Mouse (Mus musculus): ENCODE results near the gene Cxcl16.
"Not testable (repeated sequence)": the region's sequence is repeated elsewhere in the genome, so short reads cannot be mapped to it uniquely, and the experiment has no call there.

The Cxcl16 gene

DNA sequence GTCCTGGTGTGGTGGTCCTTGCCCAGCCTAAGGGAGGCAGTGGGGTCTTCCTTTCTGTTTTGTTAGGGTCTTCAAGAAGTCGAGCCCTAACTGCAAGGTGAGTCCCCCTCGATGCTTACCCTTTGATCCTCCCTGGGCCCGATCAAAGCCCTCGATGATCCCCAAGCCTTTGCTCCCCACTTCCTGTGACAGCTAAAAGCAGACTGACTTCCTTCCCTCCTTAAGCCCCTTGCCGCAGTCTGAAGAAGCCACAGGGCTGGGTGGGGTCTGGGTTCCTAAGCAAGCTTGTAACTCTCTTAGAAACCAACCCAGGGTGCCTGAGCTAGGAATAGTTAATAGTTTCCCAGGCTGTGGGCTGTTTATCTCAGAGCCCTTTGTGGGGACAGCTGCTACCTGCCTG lies 24.3 kb downstream of the Cxcl16 start:
- POLR2A ChIA-PET: interaction anchor here in 1 of 4 experiments (0.8 to 1.1 kb wide), 2 partner anchors 24 to 163 kb away, joined by 3 read pairs; partner anchors contain the start of genes Cxcl16 and Zmynd15
- CTCF ChIA-PET: interaction anchor here in 1 of 4 experiments (0.7 to 1.5 kb wide), 2 partner anchors 17 to 1783 kb away, joined by 3 to 4 read pairs; no protein-coding TSS in a partner anchor

DNA sequence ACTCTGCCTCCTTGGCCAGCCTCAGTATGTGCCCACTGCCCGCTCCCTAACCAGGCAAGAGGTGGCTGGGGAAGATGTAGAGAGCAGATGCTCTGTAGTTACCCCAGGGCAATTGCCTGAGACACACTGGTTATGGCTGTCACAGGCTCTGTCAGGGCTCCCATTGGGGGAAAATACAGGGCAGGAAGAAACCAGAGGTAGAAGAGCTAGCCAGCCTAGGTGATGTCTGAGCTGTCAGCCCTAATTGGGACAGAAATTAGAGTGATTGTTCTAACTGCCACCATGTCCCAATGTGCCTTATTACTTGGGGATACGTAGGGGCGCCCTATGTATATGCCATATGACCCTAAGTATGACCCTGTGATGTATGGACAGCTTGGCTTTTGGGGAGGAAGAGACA lies 25.8 kb downstream of the Cxcl16 start:
- CTCF ChIA-PET: interaction anchor here in 1 of 4 experiments (1.5 to 3.4 kb wide), 2 partner anchors 18 to 181 kb away, joined by 4 to 31 read pairs; partner anchors contain the start of genes 4930544D05Rik and Med11

DNA sequence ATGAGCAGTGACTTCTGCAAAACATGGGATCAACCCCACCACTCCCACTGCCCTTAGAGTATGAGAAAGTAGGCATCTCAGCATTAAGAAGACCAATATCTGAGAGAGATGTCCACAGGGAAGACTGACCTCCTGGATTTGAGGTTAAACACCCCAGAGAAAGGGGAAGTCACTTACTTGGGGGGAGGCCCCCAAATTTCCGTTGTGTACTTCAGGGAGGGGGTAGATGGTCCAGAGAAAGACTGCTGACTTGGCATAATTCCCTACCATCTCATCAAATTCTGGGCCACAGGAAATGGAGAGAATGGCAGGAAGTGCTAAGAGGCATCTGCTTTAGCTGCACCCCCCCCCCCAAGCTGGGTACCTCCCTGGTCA lies 26.2 kb downstream of the Cxcl16 start:
- POLR2A ChIA-PET: interaction anchor here in 3 of 4 experiments (0.6 to 4.0 kb wide), 13 partner anchors 8 to 254 kb away, joined by 4 to 47 read pairs (median 8); partner anchors contain the start of genes Med11 (in 2 of the 3), Pelp1 (in 2 of the 3), Camta2 (in 1 of the 3) and Psmb6 (in 1 of the 3)
- CTCF ChIA-PET: interaction anchor here in 1 of 4 experiments (1.5 to 3.4 kb wide), 2 partner anchors 19 to 182 kb away, joined by 4 to 31 read pairs; partner anchors contain the start of genes 4930544D05Rik and Med11

More for the DNA sequence above, 25.8 kb downstream of the Cxcl16 start:
- POLR2A ChIA-PET: interaction anchor here in 2 of 4 experiments (1.4 to 4.0 kb wide), 8 partner anchors 8 to 254 kb away, joined by 4 to 47 read pairs (median 6); partner anchors contain the start of genes Med11 (in 2 of the 2), Pelp1 (in 2 of the 2) and Camta2 (in 1 of the 2)

DNA sequence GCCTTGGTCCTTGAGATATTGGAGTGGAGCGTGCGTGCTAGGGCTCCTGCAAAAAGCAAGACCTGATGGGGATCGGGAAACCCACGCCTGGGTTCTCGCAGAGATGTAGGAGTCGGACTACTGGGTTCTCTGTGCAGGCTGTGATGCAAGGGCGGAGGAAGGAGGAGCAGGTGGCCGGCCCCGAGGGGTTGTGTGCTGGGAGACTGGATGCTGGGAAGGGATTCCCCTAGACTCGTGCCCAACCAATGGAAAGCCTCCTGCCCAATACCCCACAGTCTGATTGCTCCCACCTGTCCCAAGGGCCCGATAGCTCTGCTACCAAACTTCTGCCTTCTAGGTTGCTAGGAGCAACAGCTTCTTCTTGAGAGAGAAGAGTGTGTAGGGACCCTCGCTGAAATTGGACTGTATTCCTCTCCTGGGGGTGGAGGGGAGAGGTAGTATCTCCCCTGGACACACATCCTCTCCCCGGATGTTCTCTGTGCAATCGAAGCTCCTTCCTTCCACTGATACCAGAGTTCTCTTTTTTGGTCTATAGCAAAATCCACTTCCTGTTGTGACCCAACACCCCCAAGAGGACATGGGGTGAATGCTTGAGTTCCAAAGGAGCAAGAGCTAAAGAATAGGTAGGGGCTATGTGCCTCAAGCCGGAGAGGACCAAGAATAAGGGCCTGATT lies 26.8 kb downstream of the Cxcl16 start:
- ChIA-PET CTCF (interaction anchor here in 3 of 4 experiments (0.6 to 3.4 kb wide), 26 partner anchors 19 to 586 kb away, joined by 3 to 31 read pairs (median 4); partner anchors contain the start of genes Med11 (in 2 of the 3), Zmynd15 (in 2 of the 3), 4930544D05Rik (in 1 of the 3) and Bcl6b (in 1 of the 3)), POLR2A (interaction anchor here in 3 of 4 experiments (0.5 to 4.0 kb wide), 55 partner anchors 9 to 745 kb away, joined by 3 to 47 read pairs (median 6); partner anchors contain the start of genes Pelp1 (in 3 of the 3), Psmb6 (in 3 of the 3), Cxcl16 (in 2 of the 3) and Med11 (in 2 of the 3))

DNA sequence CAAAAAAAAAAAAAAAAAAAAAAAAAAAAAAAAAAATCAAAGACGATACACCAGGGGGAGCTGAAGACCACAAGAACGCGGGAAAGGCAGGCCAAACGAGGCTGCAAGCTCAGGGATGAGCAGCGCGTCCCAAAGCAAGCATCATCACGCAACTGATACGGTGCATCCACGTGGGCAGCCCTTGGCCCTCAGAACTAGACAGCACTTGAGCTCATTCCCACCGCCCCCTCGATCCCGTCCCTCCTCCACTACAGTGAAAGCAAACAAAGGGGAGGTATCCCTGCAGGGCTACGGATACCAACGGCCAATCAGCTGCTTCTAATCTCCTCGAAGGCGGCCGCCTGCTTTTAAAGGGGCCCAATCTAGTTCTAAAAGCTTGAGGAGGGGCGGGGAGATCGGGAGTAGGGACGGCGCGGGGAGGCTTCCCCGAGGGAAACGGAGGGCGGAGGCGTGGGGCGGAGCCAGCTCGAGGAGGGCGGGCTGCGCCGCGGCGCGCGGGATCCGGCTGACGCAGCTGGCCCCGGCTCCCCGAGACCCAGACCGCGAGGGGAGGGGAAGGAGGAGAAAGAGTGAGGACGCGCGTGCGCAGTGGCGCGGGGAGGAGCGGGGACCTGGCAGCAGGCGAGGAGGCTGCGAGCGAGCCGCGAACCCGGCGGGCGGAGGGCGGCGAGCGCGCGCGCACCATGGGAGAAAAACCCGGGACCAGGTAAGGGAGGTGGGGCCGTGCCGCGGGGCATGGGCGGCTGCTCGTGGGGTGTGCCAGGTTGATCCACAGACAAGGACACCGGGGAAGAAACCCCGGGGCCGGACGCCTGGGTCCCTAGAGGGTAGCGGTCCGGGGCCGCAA lies 27.5 kb downstream of the Cxcl16 start, which contains the start of gene Arrb2:
Gene Arrb2, plus strand, starts transcription at position 588 of the 847 bp plus-strand sequence.
- POLR2A ChIA-PET: interaction anchor here (0.5 to 4.0 kb wide), 114 partner anchors 8 to 1347 kb away, joined by 3 to 47 read pairs (median 4); partner anchors contain the start of genes 0610010K14Rik (in 3 of the 4), Med11 (in 3 of the 4), Pelp1 (in 3 of the 4) and Cxcl16 (in 2 of the 4)
- CTCF ChIA-PET: interaction anchor here (0.5 to 3.4 kb wide), 80 partner anchors 9 to 630 kb away, joined by 3 to 31 read pairs (median 4); partner anchors contain the start of genes Med11 (in 3 of the 4), Zmynd15 (in 2 of the 4), 4930544D05Rik (in 1 of the 4) and Bcl6b (in 1 of the 4)

DNA sequence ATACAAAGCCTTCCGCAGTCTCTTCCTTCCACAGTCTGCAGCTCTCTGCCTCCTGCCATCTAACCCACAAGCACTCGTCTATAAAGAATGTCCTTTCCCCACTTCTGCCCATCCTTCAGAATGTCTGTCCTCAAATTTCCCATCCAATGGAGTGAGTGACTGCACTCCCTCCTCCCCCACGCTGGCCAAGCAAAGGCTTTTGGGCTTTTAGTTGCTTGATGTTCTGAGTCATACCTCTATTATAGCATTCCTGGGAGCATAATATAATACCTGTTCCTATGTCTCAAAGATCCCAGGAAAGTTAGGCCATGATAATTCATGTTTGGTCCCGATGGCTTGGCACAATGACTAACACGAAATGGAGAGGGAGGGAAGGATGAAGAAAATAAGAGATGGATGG lies 28.2 kb downstream of the Cxcl16 start:
- POLR2A ChIA-PET: interaction anchor here (0.5 to 4.0 kb wide), 91 partner anchors 8 to 1347 kb away, joined by 3 to 47 read pairs (median 4); partner anchors contain the start of genes 0610010K14Rik (in 3 of the 4), Pelp1 (in 3 of the 4), Cxcl16 (in 2 of the 4) and Gm21988 (in 2 of the 4)
- CTCF ChIA-PET: interaction anchor here (0.6 to 3.4 kb wide), 48 partner anchors 17 to 626 kb away, joined by 3 to 31 read pairs (median 4); partner anchors contain the start of genes Med11 (in 2 of the 4), 4930544D05Rik (in 1 of the 4), Bcl6b (in 1 of the 4) and Camta2 (in 1 of the 4)

DNA sequence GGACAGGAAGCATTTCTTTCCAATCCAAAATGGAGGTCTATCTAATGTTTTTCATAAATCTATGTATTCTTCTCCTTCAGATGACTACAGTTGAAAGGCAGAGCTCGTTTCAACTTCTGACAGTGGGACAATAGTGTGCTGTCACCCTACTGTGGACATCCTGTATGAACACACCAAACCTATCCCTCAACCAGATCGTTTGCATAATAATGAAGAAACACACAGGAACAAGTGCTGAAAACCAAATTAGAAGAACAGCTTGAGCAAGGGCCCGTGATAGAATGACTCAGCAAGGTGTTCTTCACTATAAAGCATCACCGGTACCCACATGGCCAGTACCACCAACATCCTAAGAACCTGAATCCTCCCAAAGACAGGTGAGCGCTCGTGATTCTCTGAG lies 33.2 kb downstream of the Cxcl16 start:
- CTCF ChIA-PET: not testable (repeated sequence)

DNA sequence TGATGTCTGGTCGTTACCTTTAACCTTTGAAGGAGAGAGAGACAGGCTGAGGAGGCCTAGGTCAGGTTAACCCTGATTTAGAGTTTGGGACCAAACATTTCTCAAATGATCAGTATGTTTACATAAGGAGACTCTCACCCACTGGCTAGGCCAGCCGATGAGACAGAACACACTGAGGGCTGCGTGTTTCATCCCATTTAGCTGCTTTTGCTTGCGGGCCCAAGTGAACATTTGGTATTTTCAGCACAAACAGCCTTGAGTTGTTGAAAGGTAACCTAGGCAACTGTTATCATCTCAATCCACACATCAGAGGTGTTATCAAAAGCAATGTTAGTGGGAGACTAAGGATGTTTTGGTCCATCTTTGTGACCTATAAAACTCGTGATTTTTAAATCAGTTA lies 40.3 kb downstream of the Cxcl16 start:
- POLR2A ChIA-PET: interaction anchor here in 2 of 4 experiments (0.5 to 1.8 kb wide), 4 partner anchors 10 to 487 kb away, joined by 3 to 7 read pairs (median 5); partner anchors contain the start of genes Arrb2 (in 1 of the 2) and Pelp1 (in 1 of the 2)
- CTCF ChIA-PET: no interaction called here

More for the DNA sequence above, 33.2 kb downstream of the Cxcl16 start:
- POLR2A ChIA-PET: interaction anchor here in 1 of 4 experiments (0.8 kb wide), 1 partner anchor 213 kb away, joined by 3 read pairs; no protein-coding TSS in a partner anchor

DNA sequence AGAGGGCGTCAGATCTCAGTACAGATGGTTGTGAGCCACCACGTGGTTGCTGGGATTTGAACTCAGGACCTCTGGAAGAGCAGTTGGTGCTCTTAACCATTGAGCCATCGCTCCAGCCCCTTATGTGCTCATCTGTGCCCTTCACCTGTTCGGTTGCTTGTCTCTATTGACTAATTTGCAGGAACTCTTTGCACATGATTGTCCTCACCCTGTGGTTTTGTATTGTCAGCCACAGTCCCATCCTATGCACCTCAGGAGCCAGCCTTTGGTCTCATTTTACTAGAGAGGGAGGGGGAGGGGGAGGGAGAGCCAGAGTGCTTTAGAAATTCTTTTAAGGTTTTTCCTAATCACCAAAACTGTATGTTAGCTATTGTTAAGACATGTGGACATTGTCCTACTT lies 41.6 kb downstream of the Cxcl16 start:
- POLR2A ChIA-PET: interaction anchor here in 2 of 4 experiments (1.0 to 2.0 kb wide), 3 partner anchors 8 to 14 kb away, joined by 4 to 7 read pairs (median 6); partner anchors contain the start of genes Arrb2 (in 2 of the 2) and Pelp1 (in 1 of the 2)

DNA sequence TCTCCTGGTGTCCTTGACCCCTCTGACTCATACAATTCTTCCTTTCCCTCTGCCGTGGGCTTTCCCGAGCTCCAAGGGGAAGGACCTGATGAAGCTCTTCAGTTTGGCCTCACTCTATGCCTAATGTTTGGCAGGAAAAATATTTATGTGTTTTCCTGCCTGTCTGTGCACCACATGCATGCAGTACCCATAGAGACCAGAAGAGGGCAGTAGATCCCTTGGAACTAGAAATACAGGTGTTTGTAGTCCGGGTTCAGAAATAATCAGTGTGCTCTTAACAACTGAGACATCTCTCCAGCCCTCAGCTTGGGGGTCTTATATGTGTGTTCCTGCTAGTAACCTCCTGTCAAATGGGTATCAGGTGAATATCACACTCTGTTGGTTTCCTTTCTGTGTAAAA lies 45.8 kb downstream of the Cxcl16 start:
- POLR2A ChIA-PET: interaction anchor here in 2 of 4 experiments (0.7 to 2.8 kb wide), 6 partner anchors 8 to 255 kb away, joined by 3 to 10 read pairs (median 4); partner anchors contain the start of genes Spag7 (in 2 of the 2), Arrb2 (in 1 of the 2), Rnf167 (in 1 of the 2) and Slc25a11 (in 1 of the 2)
- CTCF ChIA-PET: interaction anchor here in 2 of 4 experiments (0.7 to 1.7 kb wide), 5 partner anchors 18 to 245 kb away, joined by 3 to 5 read pairs (median 4); partner anchors contain the start of gene Arrb2 (in 1 of the 2)

More for the DNA sequence above, 41.6 kb downstream of the Cxcl16 start:
- CTCF ChIA-PET: interaction anchor here in 1 of 4 experiments (1.0 kb wide), 1 partner anchor 82 kb away, joined by 3 read pairs; no protein-coding TSS in a partner anchor

DNA sequence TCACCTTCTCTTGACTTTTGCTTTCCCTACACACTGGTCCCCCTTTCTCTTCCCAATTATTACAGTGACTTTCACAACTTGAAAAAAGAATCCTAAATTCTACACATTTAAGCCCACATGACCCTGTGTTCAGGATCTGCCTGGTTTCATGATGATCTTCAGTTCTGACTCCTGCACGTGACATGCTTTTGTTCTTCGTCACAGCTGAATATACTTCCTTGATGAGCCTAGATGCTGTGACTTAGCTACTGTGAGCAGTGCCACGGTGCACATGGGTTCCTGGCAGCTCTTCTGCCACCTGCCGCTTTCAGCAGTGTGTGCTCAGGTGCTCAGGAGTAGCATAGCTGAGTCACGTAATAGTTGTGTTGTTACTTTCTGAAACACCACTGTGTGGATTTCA lies 47.2 kb downstream of the Cxcl16 start:
- ChIA-PET POLR2A (interaction anchor here (0.6 to 2.8 kb wide), 17 partner anchors 8 to 256 kb away, joined by 3 to 16 read pairs (median 3); partner anchors contain the start of genes Arrb2 (in 3 of the 4), Spag7 (in 2 of the 4), Tm4sf5 (in 2 of the 4) and Psmb6 (in 1 of the 4)), CTCF (interaction anchor here in 2 of 4 experiments (0.6 to 1.2 kb wide), 9 partner anchors 12 to 1185 kb away, joined by 3 to 4 read pairs (median 3); no protein-coding TSS in a partner anchor)

DNA sequence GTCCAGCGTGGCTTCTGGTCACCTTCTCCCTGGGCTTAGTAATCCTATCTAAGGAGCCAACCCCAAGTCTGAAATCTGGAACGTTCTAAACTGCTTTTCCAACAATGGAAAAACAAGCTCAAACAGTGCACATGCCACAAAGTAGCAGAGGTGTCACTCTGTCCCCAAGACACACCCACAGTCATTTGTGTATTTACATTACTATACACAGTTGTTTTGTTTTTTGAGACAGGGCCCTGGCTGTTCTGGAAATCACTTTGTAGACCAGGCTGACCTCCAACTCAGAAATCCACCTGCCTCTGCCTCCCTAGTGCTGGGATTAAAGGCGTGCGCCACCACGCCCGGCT lies 49.5 kb downstream of the Cxcl16 start:
- ChIA-PET POLR2A (interaction anchor here in 3 of 4 experiments (0.6 to 3.3 kb wide), 50 partner anchors 8 to 648 kb away, joined by 3 to 47 read pairs (median 4); partner anchors contain the start of genes Arrb2 (in 3 of the 3), Alox15 (in 2 of the 3), Psmb6 (in 2 of the 3) and Rnf167 (in 2 of the 3)), CTCF (interaction anchor here in 1 of 4 experiments (0.6 to 1.2 kb wide), 5 partner anchors 22 to 459 kb away, joined by 3 to 4 read pairs (median 3); partner anchors contain the start of gene Arrb2)

DNA sequence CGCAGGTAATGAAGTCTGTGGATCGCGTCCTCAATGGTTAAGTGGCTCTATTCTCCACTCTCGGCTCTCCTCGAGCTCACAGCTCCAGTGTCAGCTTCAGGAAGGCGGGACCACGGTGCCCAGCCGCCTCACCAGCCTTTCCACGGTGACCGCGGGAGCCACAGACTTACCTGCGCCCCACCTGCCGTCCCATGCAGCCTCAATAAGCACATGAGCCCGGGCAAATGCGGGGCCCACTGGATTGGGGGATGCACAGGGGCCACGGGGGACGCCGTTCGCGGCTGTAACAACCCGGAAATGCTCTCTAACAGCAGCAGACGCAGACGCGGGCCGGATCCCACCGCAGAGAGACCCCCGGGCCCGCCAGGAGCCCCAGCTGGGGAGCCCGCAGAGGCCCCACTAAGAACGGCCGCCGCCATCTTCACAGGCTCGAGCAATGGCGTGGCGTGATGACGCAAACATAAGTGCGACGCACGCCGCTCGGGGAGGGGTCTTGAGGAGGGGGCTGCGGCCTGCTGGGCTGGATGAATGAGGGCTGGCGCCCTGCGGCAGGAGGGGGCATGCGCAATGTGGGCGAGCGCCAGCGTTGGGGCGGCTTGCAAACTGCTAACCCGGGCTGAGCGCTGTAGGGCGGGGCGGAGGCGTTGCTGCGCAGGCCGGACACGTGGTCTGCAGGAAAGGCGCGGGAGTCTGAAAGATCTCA lies 50.0 kb downstream of the Cxcl16 start, which contains the start of gene Pelp1:
Gene Pelp1, minus strand, starts transcription at position 438 of the 703 bp plus-strand sequence.
- ChIA-PET CTCF (interaction anchor here in 2 of 4 experiments (0.6 to 1.2 kb wide), 3 partner anchors 22 to 348 kb away, joined by 3 to 5 read pairs (median 4); partner anchors contain the start of gene Arrb2 (in 1 of the 2)), POLR2A (interaction anchor here (0.6 to 3.3 kb wide), 54 partner anchors 9 to 610 kb away, joined by 3 to 47 read pairs (median 4); partner anchors contain the start of genes Arrb2 (in 3 of the 4), Psmb6 (in 2 of the 4), Rnf167 (in 2 of the 4) and Slc25a11 (in 2 of the 4))
